Mouse (Mus musculus) hindbrain, embryonic 11.5 days (tissue): ENCODE measurements at regions not wholly inside any gene's neighbourhood (a gene's known extent, or its start where the extent isn't known, plus 50 kb on each side); places are given as distances from the start of the nearest gene placed in this dataset.

Experiments
- ATAC-seq: fragments of 200-750 bp; cut with Nextera tagmentation; 2 replicates; pipeline ENCODE4 v1.8.0; 2017; ENCODE audit warnings: mild to moderate bottlenecking, moderate TSS enrichment, moderate library complexity; ENCODE audit not compliant: low FRiP score
- DNase-seq: peaks from one replicate; pipeline ENCODE4 v3.0.0-alpha.2; 2015; ENCODE audit warnings: low spot score
- H3K27ac ChIP-seq: fragments of 300-500 bp; sonication (generic); 2 replicates; pipeline ENCODE4 v1.5.1; 2014; ENCODE audit warnings: mild to moderate bottlenecking, low read depth, low read length
- H3K27me3 ChIP-seq: fragments of 300-500 bp; sonication (generic); 2 replicates; pipeline ENCODE4 v1.6.1; 2014; ENCODE audit warnings: mild to moderate bottlenecking, low read length, moderate library complexity, mixed read lengths; ENCODE audit not compliant: control insufficient read depth, insufficient read depth
- H3K36me3 ChIP-seq: fragments of 300-500 bp; sonication (generic); 2 replicates; pipeline ENCODE4 v1.6.1; 2014; ENCODE audit warnings: mild to moderate bottlenecking, low read length, moderate library complexity, mixed read lengths; ENCODE audit not compliant: control insufficient read depth, insufficient read depth
- H3K4me1 ChIP-seq: fragments of 300-500 bp; sonication (generic); replicated peaks from 2 replicates; pipeline ENCODE4 v1.6.1; 2014; ENCODE audit warnings: low read length, mixed read lengths; ENCODE audit not compliant: control insufficient read depth, insufficient read depth
- H3K4me2 ChIP-seq: fragments of 300-500 bp; sonication (generic); replicated peaks from 2 replicates; pipeline ENCODE4 v1.6.1; 2014; ENCODE audit warnings: mild to moderate bottlenecking, low read depth, low read length
- H3K4me3 ChIP-seq: fragments of 300-500 bp; sonication (generic); 2 replicates; pipeline ENCODE4 v1.5.1; 2014; ENCODE audit warnings: low read depth, low read length
- H3K9ac ChIP-seq: fragments of 300-500 bp; sonication (generic); 2 replicates; pipeline ENCODE4 v1.6.1; 2014; ENCODE audit warnings: low read depth, low read length
- H3K9me3 ChIP-seq: fragments of 300-500 bp; sonication (generic); 2 replicates; pipeline ENCODE4 v1.6.1; 2016; ENCODE audit warnings: low read length; ENCODE audit not compliant: control insufficient read depth
- WGBS: fragments of 180-500 bp; shearing (Covaris S2); extraction: QIAGEN DNeasy Blood & Tissue Kit; methylation state at CpG from one replicate; pipeline ENCODE4 v1.1.7; 2014; 5-methylcytosine and 5-hydroxymethylcytosine counted together

DNA sequence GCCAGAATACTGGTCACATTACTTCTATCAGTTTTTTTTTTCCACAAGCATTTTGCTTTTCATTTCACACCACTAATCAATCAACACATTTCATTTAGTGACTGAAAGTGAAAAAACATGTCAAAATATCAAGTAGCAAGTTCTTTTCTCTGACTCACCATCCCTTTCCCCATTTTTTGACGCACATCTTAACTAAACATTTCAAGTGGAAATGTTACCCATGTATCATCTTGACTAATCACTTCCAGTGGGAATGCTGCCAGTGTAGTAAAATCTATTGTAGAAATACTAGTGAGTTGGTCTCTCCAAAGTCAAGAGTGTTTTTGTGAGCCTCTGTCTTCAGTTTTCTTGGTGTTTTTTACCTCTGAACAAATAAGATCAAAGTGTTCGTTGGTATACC is 527.6 kb upstream of the Adgrl4 start:
- no peak for ATAC-seq
- Histone ChIP-seq H3K27ac (no peak overlapping the region), H3K27me3 (no peaks in the 10 kb centered on the region), H3K4me3 (no peak overlapping the region), H3K9ac (no peak overlapping the region), H3K4me2 (no peak overlapping the region), H3K4me1 (no peaks in the 10 kb centered on the region), H3K36me3 (no peaks in the 10 kb centered on the region), H3K9me3 (no peaks in the 10 kb centered on the region)
- DNase-seq: no peak
- WGBS: 82% methylated on average over 2 of the region's 2 CpGs

DNA sequence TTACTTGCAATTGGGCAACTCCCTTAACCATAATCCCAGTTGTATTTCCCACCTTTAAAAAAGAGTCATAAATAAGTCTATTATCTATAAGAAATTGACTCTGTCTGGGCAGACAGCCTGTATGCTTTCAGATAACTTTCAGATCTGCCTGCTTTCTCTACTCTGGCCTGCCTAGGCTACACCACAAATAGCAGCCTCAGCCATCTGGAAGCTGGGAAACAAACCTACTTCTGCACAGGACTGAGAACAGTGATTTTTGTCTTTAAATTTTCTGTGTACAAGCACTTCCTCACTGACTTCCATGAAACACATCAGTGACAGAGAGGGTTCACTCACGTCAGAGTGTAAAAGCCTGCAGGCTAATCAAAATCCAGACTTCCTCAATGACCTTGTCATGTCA is 482.8 kb upstream of the Adgrl4 start:
- Histone ChIP-seq H3K9me3 (no peaks in the 10 kb centered on the region), H3K36me3 (no peaks in the 10 kb centered on the region), H3K4me2 (no peak overlapping the region), H3K9ac (no peak overlapping the region), H3K27me3 (no peaks in the 10 kb centered on the region), H3K27ac (no peak overlapping the region), H3K4me1 (no peaks in the 10 kb centered on the region), H3K4me3 (no peak overlapping the region)
- 80% methylated on average over 1 of the region's 1 CpGs for WGBS
- ATAC-seq: no peak
- DNase-seq: no peak

DNA sequence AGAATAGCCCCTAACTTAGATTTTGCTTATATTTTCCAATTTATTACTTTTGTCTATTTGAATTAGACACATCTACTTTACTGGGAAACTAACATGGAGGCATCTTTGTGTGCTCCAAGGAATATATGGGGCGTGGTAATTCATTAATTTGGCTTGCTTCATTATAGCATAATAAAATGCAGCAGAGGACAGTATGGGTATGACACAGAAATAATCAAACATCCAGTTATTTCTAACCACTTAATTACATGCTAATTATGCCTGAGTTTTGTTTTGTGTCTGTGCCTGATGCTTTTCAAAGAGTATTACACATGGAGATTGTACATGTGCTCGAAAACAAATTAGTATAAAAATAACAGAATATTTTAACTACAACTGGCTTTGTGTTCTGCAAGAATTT is 438.0 kb upstream of the Adgrl4 start:
- H3K9me3 ChIP-seq: no peaks in the 10 kb centered on the region
- H3K27ac ChIP-seq: no peak overlapping the region
- H3K4me2 ChIP-seq: no peak overlapping the region
- H3K27me3 ChIP-seq: no peaks in the 10 kb centered on the region
- H3K4me1 ChIP-seq: no peaks in the 10 kb centered on the region
- 0 out of 2 replicates have a peak, but pooled peaks have one; percentile 20 for ATAC-seq
- H3K9ac ChIP-seq: no peak overlapping the region
- H3K4me3 ChIP-seq: no peak overlapping the region
- 59% methylated on average over 2 of the region's 2 CpGs for WGBS
- no peak for DNase-seq
- H3K36me3 ChIP-seq: no peaks in the 10 kb centered on the region

DNA sequence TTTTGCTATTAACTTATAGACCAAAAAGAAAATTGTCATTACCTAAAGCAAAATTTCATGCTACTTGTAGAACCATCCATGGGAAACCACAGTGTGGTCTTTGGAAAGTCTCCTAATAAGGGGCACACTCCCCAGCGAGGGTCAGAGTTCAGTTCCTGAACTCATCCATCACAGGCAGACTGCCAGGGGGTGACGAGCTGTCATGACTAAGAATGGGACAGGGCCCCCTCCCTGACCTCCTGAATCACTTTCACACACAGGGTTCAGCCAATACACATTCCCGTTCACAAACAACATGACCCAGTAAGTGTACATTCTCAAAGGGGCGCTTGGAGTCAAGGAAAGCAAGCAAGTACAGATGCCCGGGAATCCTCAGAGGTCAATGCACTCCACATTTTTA is 437.5 kb upstream of the Adgrl4 start:
- H3K4me3 ChIP-seq: no peak overlapping the region
- ATAC-seq: peak; percentile 86
- 7% methylated on average over 5 of the region's 5 CpGs for WGBS

DNA sequence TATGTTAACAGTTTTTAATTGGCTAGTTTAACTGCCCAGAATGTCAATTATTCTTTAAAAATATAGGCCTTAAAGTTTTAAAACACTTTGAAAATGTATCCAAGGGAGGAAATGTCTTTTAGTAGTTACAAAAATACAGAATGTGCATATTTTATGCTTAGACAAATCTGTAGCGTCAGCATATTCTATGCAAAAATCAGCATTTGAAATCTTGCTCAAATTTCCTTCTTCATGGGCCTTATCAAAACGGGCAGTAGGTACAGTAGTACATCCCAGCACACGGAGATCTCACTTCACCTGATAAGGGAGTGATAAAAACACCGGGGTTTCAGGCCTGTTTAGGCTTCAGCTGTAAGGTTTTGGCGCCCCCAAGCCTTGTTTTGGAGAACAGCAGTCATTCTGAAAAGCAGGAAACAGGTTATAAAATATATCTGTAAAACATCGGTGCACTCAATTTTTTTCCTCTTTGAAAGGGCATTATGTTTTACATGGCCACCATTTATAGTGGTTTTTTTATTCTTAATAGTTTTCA is 435.7 kb upstream of the Adgrl4 start:
- Histone ChIP-seq H3K4me3 (no peak overlapping the region), H3K27me3 (no peaks in the 10 kb centered on the region), H3K27ac (no peak overlapping the region), H3K36me3 (no peaks in the 10 kb centered on the region), H3K9me3 (no peaks in the 10 kb centered on the region), H3K4me2 (no peak overlapping the region), H3K9ac (no peak overlapping the region), H3K4me1 (no peaks in the 10 kb centered on the region)
- peak; percentile 62 for DNase-seq
- 37% methylated on average over 6 of the region's 6 CpGs for WGBS
- no peak for ATAC-seq

More for the DNA sequence above, 437.5 kb upstream of the Adgrl4 start:
- no peaks in the 10 kb centered on the region for H3K36me3 ChIP-seq
- no peaks in the 10 kb centered on the region for H3K9me3 ChIP-seq
- H3K4me2 ChIP-seq: no peak overlapping the region
- no peak overlapping the region for H3K27ac ChIP-seq
- peak; percentile 71 for DNase-seq
- H3K27me3 ChIP-seq: no peaks in the 10 kb centered on the region
- H3K4me1 ChIP-seq: no peaks in the 10 kb centered on the region
- no peak overlapping the region for H3K9ac ChIP-seq

DNA sequence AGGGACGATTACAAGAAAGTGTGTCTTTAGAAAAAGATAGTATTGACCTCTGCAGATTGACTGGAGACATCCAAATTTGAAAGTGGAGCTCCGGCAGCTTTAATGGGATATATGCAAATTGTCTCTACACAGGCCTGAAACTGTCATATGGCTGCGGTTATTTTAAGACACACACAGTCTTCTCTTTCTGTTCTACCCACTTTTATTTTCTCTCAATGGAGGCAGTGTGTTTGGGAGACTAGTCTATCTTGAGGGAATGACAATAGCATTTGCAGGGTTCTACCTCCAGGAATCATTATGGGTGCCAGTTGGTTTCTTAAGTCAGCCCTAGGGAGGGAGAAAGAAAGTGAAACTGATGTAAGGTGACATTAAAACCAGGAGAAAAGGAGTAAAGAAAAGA is 434.2 kb upstream of the Adgrl4 start:
- WGBS: 82% methylated on average over 3 of the region's 3 CpGs
- DNase-seq (no peak), ATAC-seq (no peak)
- H3K27ac ChIP-seq: no peak overlapping the region
- H3K27me3 ChIP-seq: no peaks in the 10 kb centered on the region
- H3K4me3 ChIP-seq: no peak overlapping the region
- H3K9ac ChIP-seq: no peak overlapping the region
- no peak overlapping the region for H3K4me2 ChIP-seq
- H3K9me3 ChIP-seq: no peaks in the 10 kb centered on the region
- H3K36me3 ChIP-seq: no peaks in the 10 kb centered on the region
- H3K4me1 ChIP-seq: no peaks in the 10 kb centered on the region

DNA sequence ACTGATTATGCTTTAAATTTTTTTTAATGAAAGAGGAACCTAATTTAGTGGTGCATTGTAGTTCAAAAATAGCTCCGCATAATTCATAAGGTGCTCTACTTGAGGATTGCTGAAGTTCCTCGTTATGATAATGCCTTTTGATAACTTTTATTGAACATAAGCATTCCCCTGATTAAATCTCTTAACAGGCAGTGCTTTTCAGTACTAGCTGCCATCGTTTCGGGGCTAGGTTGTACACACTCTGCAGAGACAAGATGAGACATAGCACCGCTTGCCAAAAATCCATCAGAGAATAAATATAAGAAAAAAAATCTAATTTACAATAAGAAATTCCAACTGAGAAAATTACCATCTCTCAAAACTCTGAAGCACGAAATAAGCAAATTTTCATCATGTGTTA is 433.7 kb upstream of the Adgrl4 start:
- 83% methylated on average over 6 of the region's 6 CpGs for WGBS
- Histone ChIP-seq H3K4me3 (no peak overlapping the region), H3K4me2 (no peak overlapping the region), H3K27ac (no peak overlapping the region), H3K9ac (no peak overlapping the region), H3K36me3 (no peaks in the 10 kb centered on the region), H3K27me3 (no peaks in the 10 kb centered on the region), H3K9me3 (no peaks in the 10 kb centered on the region), H3K4me1 (no peaks in the 10 kb centered on the region)
- no peak for ATAC-seq
- DNase-seq: no peak

DNA sequence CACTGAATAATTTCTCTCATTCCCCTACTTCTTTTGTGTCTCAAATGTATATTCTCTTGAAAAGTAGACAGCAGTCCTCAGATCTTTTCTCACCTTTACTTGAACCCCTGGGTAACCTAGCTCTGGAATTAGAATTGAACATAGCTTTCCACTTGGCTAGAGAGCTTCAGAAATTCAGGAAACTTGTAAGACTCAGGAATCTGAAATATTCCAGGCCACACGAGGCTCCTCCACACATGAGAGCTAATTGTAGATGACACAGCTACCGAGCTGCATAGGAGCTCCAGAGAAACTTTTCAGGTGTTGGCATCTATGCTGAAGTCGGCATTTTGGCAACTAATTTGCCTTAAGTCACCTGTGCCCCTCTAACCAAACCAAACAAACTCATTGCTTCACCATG is 417.7 kb upstream of the Adgrl4 start:
- WGBS: 73% methylated on average over 3 of the region's 3 CpGs

DNA sequence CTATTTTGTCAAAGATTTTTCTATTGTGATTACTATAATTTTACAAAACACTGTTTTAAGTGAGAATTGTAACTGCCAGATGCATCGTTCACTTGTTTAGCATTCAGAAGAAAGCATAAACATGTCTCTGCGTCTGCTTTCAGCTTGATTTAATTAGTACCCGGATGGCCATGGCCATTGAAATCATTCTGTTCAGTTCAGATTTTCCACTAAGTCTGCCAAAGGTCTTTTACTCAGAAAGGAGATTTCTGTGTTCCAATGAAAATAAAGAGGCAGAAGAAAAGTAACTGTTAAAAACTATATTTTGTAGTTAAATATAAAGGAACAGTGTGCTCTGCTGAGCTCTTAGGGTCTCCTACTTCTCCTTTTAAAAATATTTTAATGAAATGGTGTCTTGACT is 380.2 kb upstream of the Adgrl4 start:
- Histone ChIP-seq H3K4me1 (no peaks in the 10 kb centered on the region), H3K36me3 (no peaks in the 10 kb centered on the region), H3K9ac (no peak overlapping the region), H3K4me3 (no peak overlapping the region), H3K9me3 (no peaks in the 10 kb centered on the region), H3K27ac (no peak overlapping the region), H3K4me2 (no peak overlapping the region), H3K27me3 (no peaks in the 10 kb centered on the region)
- 92% methylated on average over 3 of the region's 3 CpGs for WGBS
- ATAC-seq: no peak
- no peak for DNase-seq

More for the DNA sequence above, 417.7 kb upstream of the Adgrl4 start:
- no peaks in the 10 kb centered on the region for H3K4me1 ChIP-seq
- no peak for DNase-seq
- H3K4me2 ChIP-seq: no peak overlapping the region
- no peaks in the 10 kb centered on the region for H3K36me3 ChIP-seq
- no peak for ATAC-seq
- no peak overlapping the region for H3K4me3 ChIP-seq
- no peak overlapping the region for H3K9ac ChIP-seq
- H3K27ac ChIP-seq: no peak overlapping the region
- no peaks in the 10 kb centered on the region for H3K9me3 ChIP-seq
- no peaks in the 10 kb centered on the region for H3K27me3 ChIP-seq
